Mouse (Mus musculus) G1E (cell line): ENCODE measurements around the gene Abca3. TPM values are rescaled to one million over a fixed set of nuclear protein-coding genes. Genes with fewer than 3 reads are reported as not detected.

ENCODE experiments used
- ATAC-seq: 2 replicates; pipeline ENCODE4 v1.8.0; 2016; ENCODE audit warnings: mild to moderate bottlenecking; ENCODE audit not compliant: insufficient number of reproducible peaks, poor library complexity, low FRiP score, severe bottlenecking; ENCODE audit errors: extremely low read depth
- DNase-seq: peaks from one replicate; pipeline ENCODE4 v3.0.0; 2012; ENCODE audit warnings: low spot score
- H3K27me3 ChIP-seq: 2 replicates; pipeline ENCODE4 v1.6.1; 2012; ENCODE audit warnings: mild to moderate bottlenecking, low read length, inconsistent platforms; ENCODE audit not compliant: insufficient read depth
- H3K36me3 ChIP-seq: replicated peaks from 2 replicates; pipeline ENCODE3; 2012; ENCODE audit warnings: mild to moderate bottlenecking, inconsistent platforms
- H3K4me1 ChIP-seq: 2 replicates; pipeline ENCODE4 v1.6.1; 2012; ENCODE audit warnings: low read depth, low read length, inconsistent platforms, mixed read lengths; ENCODE audit not compliant: insufficient read depth
- H3K4me3 ChIP-seq: 2 replicates; pipeline ENCODE4 v1.5.1; 2012; ENCODE audit warnings: low read depth, mild to moderate bottlenecking, inconsistent platforms, low read length, moderate library complexity, mixed read lengths
- H3K9me3 ChIP-seq: replicated peaks from 2 replicates; pipeline ENCODE4 v1.6.1; 2012; ENCODE audit warnings: inconsistent platforms
- CTCF ChIP-seq: IDR thresholded peaks from 2 replicates; pipeline ENCODE4 v1.5.1; 2012; ENCODE audit warnings: low read depth, low read length, inconsistent platforms, mixed read lengths
- GATA1 ChIP-seq: IDR thresholded peaks from 2 replicates; pipeline ENCODE4 v1.6.1; 2012; ENCODE audit warnings: borderline replicate concordance, low read length, inconsistent platforms, mixed read lengths
- GATA2 ChIP-seq: IDR thresholded peaks from 2 replicates; pipeline ENCODE4 v1.6.1; 2012; ENCODE audit warnings: low read depth, low read length, inconsistent platforms, borderline replicate concordance
- POLR2AphosphoS5 ChIP-seq: IDR thresholded peaks from 2 replicates; pipeline ENCODE4 v1.6.1; 2012; ENCODE audit warnings: low read depth, low read length, inconsistent platforms; ENCODE audit not compliant: insufficient replicate concordance
- TAL1 ChIP-seq: conservative IDR thresholded peaks from 2 replicates; pipeline ENCODE4 v1.6.1; 2012; ENCODE audit warnings: low read depth, low read length, inconsistent platforms, mixed read lengths
- polyA plus RNA-seq: library from polyadenylated mRNA; stranded (reverse); fragments of >175 nt; gene quantifications from 2 replicates; pipeline ENCODE4 v1.2.3, GENCODE M21; 2012
- total RNA-seq, 2 experiments: library from RNA; stranded (forward) in 1 of 2; stranded (reverse) in 1 of 2; fragments of 200-1000 nt in 1 of 2; fragments of >200 nt in 1 of 2; fragmentation: Nextera tagmentation in 1 of 2; gene quantifications; 2 replicates each; pipeline ENCODE4 v1.2.3; 2014 to 2017

Gene Abca3
- total and polyA plus RNA-seq, 3 experiments, result 24.0 to 68.9 (median 29.5) TPM

- Histone ChIP-seq H3K27me3 (no peaks in the 10 kb centered on the region), H3K36me3 (peaks cover 100% of the 10 kb centered on the region), H3K4me3 (no peak within 1 kb of the TSS), H3K4me1 (peaks cover 4% of the 10 kb centered on the region; the same call in 1 of the 2 replicates), H3K9me3 (no peaks in the 10 kb centered on the region)
- no peak for TF ChIP-seq CTCF
- TF ChIP-seq GATA1, result no peak
- TF ChIP-seq GATA2, result no peak
- TF ChIP-seq POLR2AphosphoS5, result no peak
- TF ChIP-seq TAL1, result no peak
- ATAC-seq, result no peak
- no peak for DNase-seq
These were observed 90.9 kb downstream of the Abca3 start, which contains the start of gene Dnase1l2 for GRCm38 (mm10) chr17:24442632-24443155. Gene Dnase1l2, minus strand, starts transcription at chr17:24443105.

GRCm38 (mm10) chr17:24443409-24443808 lies 91.7 kb downstream of the Abca3 start:
- no peaks in the 10 kb centered on the region for H3K9me3 ChIP-seq
- ATAC-seq, result no peak
- H3K27me3 ChIP-seq, result no peaks in the 10 kb centered on the region
- DNase-seq, result no peak
- peaks cover 100% of the 10 kb centered on the region for H3K36me3 ChIP-seq
- TF ChIP-seq POLR2AphosphoS5 (no peak), GATA1 (no peak), CTCF (no peak), GATA2 (no peak), TAL1 (no peak)
- peaks cover 4% of the 10 kb centered on the region; the same call in 1 of the 2 replicates for H3K4me1 ChIP-seq
- H3K4me3 ChIP-seq, result no peak overlapping the region

- H3K36me3 ChIP-seq, result peaks cover 100% of the 10 kb centered on the region
- peaks cover 10% of the 10 kb centered on the region for H3K4me1 ChIP-seq
- TF ChIP-seq POLR2AphosphoS5, result no peak
- no peak for TF ChIP-seq CTCF
- TF ChIP-seq TAL1, result no peak
- no peak for TF ChIP-seq GATA1
- no peak for TF ChIP-seq GATA2
- no peak overlapping the region for H3K4me3 ChIP-seq
- no peaks in the 10 kb centered on the region for H3K9me3 ChIP-seq
- no peak for DNase-seq
- ATAC-seq, result no peak
- no peaks in the 10 kb centered on the region for H3K27me3 ChIP-seq
These were observed 94.8 kb downstream of the Abca3 start for GRCm38 (mm10) chr17:24446590-24446989.

GRCm38 (mm10) chr17:24449507-24449906 lies 97.8 kb downstream of the Abca3 start:
- DNase-seq (no peak), ATAC-seq (no peak)
- no peak overlapping the region for H3K4me3 ChIP-seq
- TF ChIP-seq TAL1 (no peak), CTCF (no peak), GATA1 (no peak), POLR2AphosphoS5 (no peak), GATA2 (no peak)
- no peaks in the 10 kb centered on the region for H3K27me3 ChIP-seq
- no peaks in the 10 kb centered on the region for H3K9me3 ChIP-seq
- peaks cover 27% of the 10 kb centered on the region for H3K4me1 ChIP-seq
- peaks cover 83% of the 10 kb centered on the region for H3K36me3 ChIP-seq

- TF ChIP-seq TAL1 (no peak), GATA1 (no peak), POLR2AphosphoS5 (no peak), CTCF (no peak), GATA2 (no peak)
- Histone ChIP-seq H3K9me3 (no peaks in the 10 kb centered on the region), H3K36me3 (peaks cover 66% of the 10 kb centered on the region), H3K4me3 (no peak overlapping the region), H3K4me1 (peaks cover 32% of the 10 kb centered on the region), H3K27me3 (no peaks in the 10 kb centered on the region)
- DNase-seq (no peak), ATAC-seq (no peak)
These were observed 99.5 kb downstream of the Abca3 start for GRCm38 (mm10) chr17:24451220-24451619.

- H3K9me3 ChIP-seq, result no peaks in the 10 kb centered on the region
- H3K36me3 ChIP-seq, result peaks cover 49% of the 10 kb centered on the region
- no peak for DNase-seq
- ATAC-seq, result no peak
- H3K4me3 ChIP-seq, result no peak overlapping the region; the same call in 1 of the 2 replicates
- no peak for TF ChIP-seq POLR2AphosphoS5
- TF ChIP-seq TAL1, result no peak
- TF ChIP-seq GATA2, result no peak
- TF ChIP-seq CTCF, result no peak
- TF ChIP-seq GATA1, result no peak
- no peaks in the 10 kb centered on the region for H3K27me3 ChIP-seq
- peaks cover 32% of the 10 kb centered on the region for H3K4me1 ChIP-seq
These were observed 101.6 kb downstream of the Abca3 start for GRCm38 (mm10) chr17:24453372-24453771.

GRCm38 (mm10) chr17:24454218-24454755 lies 102.5 kb downstream of the Abca3 start:
- ATAC-seq (no peak), DNase-seq (no peak)
- no peak for TF ChIP-seq TAL1
- no peak for TF ChIP-seq CTCF
- no peak for TF ChIP-seq POLR2AphosphoS5
- no peak for TF ChIP-seq GATA1
- no peak for TF ChIP-seq GATA2
- Histone ChIP-seq H3K27me3 (no peaks in the 10 kb centered on the region), H3K4me3 (peak overlapping the region; percentile 76), H3K36me3 (peaks cover 44% of the 10 kb centered on the region), H3K9me3 (no peaks in the 10 kb centered on the region), H3K4me1 (peaks cover 32% of the 10 kb centered on the region)
